Mouse (Mus musculus) right cerebral cortex, postnatal 36 days (tissue): ENCODE results near the gene Nsg2.
A peak's percentile ranks its signal among the peaks of the same experiment; 100 is the strongest.
"Not testable (repeated sequence)": the region's sequence is repeated elsewhere in the genome, so short reads cannot be mapped to it uniquely, and the experiment has no call there.

Experiments used
- DNase-seq, 2 experiments: peaks; one replicate each; pipeline ENCODE4 v3.0.0; 2022; ENCODE audit warnings: low spot score in 2 of 2, mixed read lengths in 1 of 2

The Nsg2 gene

DNA sequence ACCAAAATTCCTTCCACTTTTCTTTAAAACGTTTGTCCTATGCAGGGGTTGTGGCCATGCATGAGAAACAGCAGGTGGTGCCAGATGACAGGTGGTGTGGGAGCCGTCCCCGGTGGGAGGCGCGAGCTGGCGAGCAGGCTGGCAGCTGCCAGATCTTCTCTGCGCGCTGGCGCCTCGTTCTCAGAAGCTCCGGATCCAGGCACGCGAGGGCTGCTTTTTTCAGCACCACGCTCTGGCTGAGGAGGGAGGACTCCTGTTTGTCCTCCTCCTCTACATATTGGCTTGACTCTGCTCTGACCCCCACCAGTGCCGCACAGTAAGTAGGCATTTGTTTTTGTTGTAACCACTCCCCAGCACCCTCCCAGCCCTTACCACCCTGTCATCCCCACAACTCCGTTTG is at the start of gene Nsg2:
Gene Nsg2, plus strand, starts transcription at position 183 of the 400 bp plus-strand sequence.
- DNase-seq = peak; percentile 90 to 91

DNA sequence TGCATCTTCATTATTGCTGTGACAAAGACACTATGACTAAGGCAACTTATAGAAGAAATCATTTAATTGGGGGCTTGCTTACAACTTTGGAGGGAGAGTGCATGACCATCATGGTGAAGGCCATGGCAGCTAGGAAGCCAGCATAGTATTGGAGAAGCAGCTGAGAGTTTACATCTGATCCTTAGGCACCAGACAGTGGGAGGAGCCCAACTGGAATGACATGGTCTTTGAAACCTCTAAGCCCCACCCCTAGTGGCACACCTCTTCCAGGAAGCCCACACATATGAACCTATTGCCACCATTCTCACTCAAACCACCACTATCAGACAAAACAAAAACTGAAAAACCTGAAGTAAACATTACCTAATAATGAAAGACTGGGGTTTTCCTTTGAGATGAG is 40.2 kb upstream of the Nsg2 start:
- DNase-seq = no peak

DNA sequence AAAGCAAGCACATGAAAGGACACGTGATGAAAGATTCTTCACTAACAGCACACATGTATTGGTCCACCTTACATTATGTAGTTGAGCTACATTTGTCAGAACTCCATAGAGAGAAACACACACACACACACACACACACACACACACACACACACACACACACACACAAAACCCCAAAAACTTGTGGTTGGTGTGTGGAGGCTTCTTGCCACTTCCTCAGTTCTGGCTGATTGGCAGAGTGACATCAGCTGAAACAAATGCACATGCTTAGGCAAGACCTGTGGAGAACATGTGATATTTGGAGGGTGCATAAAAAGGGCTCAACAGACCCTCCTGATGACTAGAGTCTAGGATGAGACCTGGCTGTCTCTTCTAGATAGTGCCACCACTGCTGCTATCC is 36.3 kb upstream of the Nsg2 start:
- DNase-seq = no peak

DNA sequence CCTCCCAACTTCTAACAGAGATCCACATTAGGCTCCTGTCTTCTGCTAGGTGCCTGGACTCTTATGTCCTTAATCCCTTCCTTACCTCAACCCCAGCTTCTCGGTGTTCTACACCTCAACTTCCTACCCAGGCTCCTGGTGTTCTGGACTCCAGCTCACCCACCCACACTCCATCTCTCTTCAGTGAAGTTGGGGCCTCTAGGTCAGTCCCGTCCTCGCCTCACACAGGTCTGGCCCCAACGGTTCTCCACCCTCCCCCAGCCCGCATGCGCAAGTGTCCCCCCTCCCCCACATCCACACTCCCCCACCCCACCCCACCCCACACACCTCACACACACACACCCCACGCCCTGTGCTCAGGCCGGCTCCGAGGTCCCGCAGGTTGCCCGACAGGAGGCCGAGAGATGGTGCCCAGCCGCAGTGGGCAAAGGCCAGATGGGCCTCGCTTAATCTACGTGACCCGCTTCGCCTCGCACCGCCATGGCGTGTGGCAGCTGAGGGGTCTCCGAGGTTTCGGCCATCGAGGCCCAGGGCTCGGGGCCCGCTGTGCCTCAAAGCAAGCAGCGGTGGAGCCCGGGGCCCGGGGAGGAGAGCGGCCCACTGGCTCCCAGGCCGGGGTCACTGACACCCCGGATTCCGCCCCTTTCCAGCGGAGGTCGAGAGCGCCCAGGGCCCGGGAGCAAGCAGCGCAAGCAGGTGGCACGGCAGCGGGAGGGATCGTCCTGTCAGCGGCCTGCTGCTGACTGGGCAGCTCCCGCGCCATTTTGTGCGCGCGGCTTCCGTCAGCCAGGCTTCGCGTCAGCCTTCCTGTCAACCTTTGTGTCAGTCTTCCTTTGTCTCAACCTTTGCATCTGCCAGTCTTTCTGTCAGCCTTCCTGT is 34.8 kb upstream of the Nsg2 start, which contains the start of gene 4930524B15Rik:
Gene 4930524B15Rik, plus strand, starts transcription at position 337 of the 879 bp plus-strand sequence.
- DNase-seq = no peak

DNA sequence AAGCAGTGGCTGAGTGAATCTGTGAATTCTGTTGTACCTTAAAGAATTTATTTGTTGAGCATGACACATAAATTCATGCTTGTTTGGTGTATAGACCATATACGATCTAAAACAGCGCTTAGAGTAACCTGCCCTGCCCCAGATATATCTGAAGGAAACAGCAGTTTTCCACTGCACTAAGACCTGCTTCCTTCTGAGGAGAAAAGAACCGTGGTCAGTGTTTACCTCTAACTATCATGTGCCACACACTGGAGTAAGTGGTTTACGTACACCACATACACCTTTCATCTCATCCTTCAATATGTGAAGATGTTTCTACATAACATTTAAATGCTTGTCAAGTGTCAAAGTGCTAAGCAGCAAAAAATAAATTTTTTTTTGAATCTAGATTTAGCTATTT is 26.1 kb upstream of the Nsg2 start:
- no peak for DNase-seq

DNA sequence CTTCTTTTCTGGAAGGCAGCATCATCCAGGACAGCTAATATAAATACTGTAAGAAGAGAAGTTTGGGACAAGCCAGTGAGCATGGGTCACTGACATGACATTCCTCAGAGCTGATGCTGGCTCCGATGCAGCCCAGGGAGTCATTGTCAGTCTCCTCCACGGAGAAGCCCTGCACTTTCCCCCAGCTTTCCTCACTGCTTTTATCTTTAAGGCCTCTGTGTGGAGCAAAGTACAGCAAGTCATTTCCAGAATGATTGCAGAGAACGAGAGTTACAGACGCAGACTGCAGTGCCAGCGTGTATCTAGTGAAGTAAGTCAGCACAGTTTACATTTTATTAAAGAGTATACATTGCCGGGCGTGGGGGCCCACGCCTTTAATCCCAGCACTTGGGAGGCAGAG is 25.4 kb upstream of the Nsg2 start:
- no peak for DNase-seq

DNA sequence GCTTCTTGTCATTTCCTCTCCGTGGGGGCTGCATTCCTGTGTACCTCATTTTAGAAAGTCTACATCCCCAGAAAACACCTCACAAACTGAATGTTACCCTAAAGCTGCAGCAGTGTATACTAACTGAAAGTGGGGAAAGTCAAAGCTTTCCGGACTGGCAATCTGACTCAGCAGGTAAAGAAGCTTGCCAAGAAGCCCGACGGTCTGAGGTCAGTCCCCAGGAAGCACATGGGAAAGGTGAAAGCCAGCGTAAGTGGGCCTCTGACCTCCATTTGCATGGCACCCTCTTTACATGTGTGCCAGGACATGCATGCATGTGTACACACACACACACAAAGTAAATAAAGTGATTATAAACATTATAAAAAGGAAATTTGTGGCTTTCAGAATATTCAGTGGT is 24.6 kb upstream of the Nsg2 start:
- no peak for DNase-seq

DNA sequence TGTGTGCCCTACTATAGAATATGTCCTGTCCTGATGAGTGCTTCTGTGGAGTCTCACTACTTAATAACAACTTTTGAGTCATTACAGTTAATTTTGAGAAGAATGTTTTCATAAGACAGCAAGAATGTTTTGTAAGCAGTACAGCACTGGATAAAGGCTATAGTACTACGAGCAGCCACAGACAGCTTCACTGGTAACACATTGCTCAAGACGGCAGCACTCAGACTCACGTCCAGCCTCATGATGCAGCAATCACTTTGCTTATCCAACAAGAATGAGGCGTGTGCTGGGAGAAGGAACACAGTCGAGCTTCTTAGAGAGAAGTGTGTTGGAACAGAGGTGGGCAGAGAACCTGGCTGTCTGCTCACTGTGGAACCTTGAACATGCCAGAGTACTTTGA is 24.1 kb upstream of the Nsg2 start:
- DNase-seq = no peak

DNA sequence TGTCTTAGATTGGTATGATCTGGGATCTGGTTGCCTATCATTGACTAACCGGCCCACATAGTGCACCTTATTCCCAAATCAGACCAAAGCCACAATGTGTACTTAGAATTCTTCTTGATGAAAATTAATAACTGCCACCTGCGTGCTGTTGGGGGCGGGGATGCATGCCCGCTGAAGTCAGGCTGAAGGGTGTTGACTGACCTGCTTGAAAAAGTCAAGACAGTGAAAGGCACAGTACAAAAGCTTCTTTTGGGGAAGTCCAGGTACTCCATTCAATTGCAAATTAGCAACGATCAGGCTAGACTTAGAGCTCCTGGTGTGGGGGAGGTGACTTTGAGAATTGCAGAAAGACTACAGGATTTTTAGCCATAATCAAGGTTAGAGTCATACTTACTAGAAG is 20.2 kb upstream of the Nsg2 start:
- DNase-seq = not testable (repeated sequence)

DNA sequence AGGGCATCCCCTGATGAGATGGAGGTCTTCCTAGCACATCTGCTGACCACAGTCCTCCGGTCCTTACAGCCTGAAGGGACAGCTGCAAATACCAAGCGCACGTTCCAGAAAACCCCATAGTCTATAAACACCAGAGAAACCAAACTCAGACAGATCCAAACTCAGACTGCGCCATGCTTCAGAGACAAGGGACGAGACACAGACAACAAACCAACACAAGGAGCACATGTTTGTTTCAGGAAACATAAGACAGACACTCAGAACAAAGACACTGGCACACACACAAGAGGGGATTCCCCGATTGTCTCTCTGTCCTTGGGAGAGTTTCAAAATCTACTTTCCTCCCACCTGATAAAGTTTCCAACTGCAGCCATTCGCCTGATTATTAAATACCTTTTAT is 18.4 kb upstream of the Nsg2 start:
- no peak for DNase-seq

DNA sequence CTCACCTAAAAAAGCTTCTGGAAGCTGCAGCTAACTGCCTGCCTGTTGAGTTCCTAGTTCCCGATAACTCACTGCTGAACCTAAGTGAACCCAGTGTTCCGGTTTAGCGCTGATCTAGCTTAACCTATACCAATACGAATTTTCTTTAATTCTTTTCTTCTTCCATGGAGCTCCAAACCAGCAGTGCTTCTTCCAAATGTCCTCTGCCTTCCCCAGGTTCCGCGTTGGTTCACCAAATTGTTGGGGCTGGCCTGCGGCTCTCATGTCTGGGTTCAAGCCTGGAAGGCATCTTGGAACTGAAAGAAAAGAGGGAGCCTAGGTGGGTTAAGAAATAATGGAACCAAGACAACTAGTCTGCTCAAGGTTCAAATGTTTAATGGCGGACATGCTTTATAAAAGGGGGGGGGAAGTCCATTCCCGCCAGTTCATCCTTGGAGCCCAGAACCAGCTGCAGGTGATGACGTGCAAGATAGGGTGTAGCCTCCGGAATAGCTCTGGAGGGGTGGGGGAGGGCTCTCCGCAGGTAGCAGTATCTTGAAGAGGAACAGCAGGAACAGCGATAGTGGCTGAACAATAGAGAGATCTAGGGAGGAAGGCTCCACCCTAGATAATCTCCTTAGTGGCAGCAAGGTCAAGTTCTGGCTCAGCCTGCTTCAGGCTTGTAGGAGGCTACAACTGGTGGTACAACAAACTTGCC is 17.9 kb upstream of the Nsg2 start:
- not testable (repeated sequence) for DNase-seq

DNA sequence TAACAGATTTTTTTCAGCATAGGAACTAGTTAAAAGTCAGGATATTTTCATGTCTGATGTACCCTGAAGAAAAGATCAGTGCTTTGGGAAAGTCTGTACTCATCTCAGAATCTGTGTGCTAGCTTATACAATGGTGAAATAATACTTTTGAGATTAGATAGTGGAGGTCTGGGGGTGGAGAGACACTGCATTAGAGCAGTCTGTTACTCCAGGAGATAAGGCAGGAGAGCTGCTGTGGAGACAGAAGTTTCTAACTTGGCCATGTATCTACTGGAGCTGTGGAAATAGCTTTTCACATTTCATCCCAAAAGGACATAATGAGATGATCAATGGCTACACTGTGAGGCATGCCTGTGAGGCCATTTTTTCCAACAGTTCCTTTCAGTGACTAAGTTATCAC is 17.0 kb upstream of the Nsg2 start:
- no peak for DNase-seq

DNA sequence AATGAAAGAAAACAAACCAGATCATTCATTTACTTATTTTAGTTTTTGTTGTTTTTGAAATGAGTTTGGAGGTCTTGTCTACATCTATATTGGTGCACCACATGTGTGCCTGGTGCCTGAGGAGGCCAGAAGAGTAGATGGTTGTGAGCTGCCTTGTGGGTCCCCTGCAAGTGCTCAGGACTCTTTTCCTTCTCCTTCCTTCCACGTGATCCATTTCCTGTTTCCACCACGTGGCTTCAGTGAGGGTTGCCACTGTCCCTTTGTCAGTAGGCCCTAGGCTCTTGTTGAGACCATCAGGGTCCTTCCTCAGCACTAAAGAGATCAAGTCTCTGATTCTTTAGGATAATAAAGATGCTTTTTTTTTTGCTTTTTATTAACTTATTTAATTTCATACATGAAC is 15.5 kb upstream of the Nsg2 start:
- no peak for DNase-seq

DNA sequence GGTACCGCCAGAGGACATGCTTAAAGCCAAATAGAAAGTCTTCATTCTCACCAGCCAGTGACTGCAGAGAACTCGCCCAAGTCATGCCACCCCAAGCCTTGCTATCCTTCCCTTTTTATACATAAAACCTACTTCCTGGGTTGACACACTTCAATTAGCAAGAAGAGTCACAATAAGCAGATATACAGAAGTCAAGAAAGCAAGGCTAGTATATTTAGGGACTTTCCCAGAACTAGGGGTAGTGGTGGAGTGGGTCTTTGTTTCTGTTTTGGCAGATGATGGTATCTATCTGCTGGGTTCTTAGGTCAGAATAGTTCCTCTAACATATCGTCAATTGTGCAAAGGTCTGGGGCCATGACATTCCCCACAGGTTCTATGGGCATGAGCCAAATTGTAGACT is 7.7 kb upstream of the Nsg2 start:
- DNase-seq = no peak

DNA sequence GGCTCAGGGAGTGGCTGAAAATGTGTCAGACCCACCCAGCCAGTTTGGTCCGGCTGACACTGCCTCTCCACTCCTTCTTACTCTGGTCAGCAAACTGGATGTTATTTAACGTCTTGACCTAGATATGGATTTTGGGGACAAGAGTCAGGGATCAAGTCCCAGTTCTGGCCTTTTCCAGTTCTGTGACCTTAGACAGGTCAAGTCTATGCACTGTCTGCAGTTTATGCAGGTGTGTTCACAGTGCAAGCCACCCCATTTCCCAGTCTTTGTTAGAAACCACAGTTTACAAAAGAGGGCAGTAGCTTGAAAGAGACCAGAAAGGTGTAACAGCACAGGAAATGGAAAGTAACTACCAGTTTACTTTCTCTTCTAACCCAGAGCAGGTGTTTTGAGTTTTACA is 547 bp upstream of the Nsg2 start:
- DNase-seq = no peak

DNA sequence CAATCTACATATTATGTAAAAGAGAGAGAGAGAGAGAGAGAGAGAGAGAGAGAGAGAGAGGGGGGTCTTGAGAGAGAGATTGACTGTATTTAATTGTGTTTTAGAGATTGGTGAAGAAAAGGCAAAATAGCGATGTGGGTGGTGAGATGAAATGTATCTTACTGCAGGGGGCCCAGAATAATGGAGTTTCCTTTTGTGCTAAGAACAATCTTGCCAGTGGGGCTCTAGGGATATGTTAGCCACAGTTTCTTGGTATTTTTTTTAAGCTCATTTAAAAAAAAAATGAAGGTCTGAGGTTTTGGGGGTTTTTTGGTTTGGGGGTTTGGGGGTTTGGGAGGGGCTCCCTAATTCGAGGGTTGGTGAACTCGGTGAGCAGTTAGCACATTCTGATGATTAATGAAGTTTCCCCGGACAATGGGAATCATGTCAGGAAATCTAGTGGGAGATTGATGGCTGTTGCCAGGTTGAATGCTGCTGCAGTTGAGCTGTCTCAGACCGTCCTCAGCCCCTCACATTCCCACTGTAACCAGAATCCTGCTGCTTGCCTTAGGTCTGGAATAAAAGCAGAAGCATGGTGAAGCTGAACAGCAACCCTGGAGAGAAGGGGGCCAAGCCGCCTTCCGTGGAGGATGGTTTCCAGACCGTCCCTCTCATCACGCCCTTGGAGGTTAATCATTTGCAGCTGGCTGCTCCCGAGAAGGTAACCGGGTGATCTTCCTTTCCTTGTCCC is 1.1 kb downstream of the Nsg2 start:
- DNase-seq = no peak

DNA sequence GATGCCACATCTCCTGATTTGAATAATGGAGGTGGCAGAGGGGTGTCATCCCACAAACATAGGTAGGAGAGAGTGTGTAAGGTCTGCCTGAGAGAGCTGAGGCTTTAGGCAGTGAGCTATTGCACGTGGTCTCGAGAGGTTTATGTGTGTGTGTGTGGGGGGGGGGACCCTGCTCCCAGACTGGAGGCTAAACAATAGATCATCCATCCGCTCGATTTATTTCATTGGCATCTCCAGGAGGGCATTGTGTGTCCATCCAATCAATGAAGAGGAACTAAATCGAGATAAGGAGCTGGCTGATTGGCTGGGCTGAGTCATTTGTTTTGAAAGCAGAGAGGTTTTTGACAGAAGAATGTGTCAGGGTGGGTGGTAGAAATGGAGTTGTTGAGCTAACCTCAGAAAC is 2.4 kb downstream of the Nsg2 start:
- peak in 1 of 2 experiments; percentile 50 for DNase-seq

DNA sequence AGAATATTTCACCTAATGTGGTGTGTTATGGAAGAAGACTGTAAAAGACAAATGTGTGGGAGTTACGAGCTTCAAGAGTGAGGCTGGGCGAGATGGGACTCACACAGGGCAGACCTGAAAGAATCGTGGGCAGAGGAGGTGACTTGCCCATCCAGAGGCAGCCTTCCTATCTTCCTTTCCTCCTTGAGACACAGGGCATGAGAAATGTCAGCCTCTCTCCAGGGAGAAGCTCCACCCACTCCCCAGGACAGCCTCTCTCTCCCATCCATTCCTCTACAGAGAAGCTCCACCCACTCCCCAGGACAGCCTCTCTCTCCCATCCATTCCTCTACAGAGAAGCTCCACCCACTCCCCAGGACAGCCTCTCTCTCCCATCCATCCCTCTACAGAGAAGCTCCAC is 7.8 kb downstream of the Nsg2 start:
- DNase-seq = not testable (repeated sequence)

DNA sequence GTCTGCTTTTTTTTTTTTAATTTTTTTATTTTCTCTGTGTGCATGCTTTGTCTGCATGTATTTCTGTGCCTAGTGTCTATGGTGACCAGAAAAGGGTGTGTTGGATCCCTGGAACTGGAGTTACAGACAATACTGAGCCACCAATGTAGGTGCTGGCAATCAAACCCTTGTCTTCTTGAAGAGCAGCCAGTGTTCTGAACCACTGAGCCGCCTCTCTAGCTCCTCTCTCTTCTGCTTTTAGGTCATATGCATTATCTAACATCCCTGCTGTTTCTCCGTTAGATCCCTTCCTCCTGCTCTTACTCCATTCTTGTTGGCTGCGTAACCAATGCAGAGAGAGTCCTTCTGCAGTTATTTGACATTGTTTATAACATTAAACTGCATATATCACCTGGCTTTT is 8.6 kb downstream of the Nsg2 start:
- no peak for DNase-seq

DNA sequence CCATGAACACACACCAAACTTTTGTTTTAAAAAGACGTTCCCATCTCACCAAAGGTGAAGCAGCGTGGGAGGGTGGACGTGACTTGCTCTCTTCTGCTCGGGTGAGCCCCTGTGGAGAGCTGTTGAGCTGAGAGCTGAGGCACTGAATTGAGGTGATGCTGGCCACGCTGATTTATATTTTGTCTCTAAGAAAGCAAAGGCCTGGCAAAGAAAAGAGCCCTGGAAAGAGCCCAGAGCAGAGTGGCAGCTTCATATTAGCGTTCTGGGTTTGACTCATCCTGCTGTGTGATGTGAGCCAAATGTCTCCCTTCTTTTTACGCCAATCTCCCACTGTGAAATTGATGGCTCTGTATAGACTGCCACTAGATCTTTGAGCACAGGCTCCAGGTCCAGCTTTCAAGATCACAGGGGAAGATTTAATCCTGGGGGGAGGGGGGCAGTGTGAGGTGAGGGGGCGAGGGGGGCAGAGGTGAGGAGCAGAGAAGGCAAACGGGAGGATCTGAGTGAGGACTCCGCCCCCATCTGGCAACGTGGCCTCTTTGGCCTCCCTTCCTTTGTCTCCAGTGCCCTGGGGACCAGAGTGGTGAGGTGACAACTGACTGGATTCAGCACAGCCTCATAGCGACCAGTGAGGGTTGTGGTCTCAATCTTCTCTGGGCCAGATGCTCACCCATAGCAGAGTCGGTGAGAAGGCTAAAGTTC is 9.8 kb downstream of the Nsg2 start:
- no peak for DNase-seq

DNA sequence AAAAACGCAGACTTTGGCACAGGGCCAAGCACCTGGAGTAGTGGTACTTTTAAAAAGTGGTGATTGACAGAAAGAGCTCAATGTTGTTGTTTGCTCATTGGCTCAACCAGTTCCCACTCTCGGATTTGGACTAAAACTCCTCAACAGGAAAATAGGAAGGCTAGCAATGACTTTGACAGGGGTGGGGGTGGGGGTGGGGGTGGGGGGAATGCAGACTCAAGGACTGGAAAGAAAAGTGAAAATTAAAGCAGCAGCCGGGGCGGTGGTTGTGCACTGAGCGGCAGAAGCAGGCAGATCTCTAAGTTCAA is 10.4 kb downstream of the Nsg2 start:
- no peak for DNase-seq
